Mouse (Mus musculus) cerebellum, adult 2 months (tissue): ENCODE measurements at regions not wholly inside any gene's neighbourhood (a gene's known extent, or its start where the extent isn't known, plus 50 kb on each side); places are given as distances from the start of the nearest gene placed in this dataset.

ENCODE experiments used
- CTCF ChIP-seq: fragments of 200-500 bp; IDR thresholded peaks from 2 replicates; pipeline ENCODE4 v1.5.1; 2011; ENCODE audit warnings: low read depth, mild to moderate bottlenecking, control low read depth, low read length, moderate library complexity, borderline replicate concordance; ENCODE audit not compliant: insufficient read depth
- POLR2A ChIP-seq: fragments of 200-500 bp; IDR thresholded peaks from 2 replicates; pipeline ENCODE4 v1.6.1; 2011; ENCODE audit warnings: low read length, control low read depth, borderline replicate concordance; ENCODE audit not compliant: insufficient read depth

DNA sequence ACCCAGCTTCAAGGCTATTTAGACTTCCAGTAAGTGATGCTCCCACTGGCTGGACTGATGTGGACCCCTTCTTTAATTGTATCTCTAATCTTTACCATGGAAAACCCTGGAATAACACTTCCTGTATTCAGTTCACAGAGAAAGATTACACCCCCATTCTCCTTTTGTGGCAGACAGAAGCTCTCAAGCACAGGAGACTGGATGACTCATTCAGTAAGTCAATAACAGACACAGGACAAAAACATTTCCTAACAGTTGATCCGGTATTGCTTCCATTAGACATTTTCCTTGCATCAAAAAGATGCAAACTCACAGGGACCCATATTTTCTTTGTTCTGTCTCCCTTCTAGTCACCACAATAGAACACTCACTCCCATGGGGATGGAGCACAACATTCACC, 67.0 kb upstream of the Thbs1 start:
- no peak for TF ChIP-seq CTCF
- TF ChIP-seq POLR2A = no peak
